In genomic region chr9:66616858-66617257, GRCm38 (mm10) we compare ENCODE assay signal across 14 mouse cellular contexts. TPM values are rescaled to one million over a fixed set of nuclear protein-coding genes. Genes with fewer than 3 reads are reported as not detected.
DNase-seq lines count a peak whose midpoint lies in the region; ATAC-seq lines count a peak whose summit lies in the region.
"Had no signal": no experiment of that assay in that cellular context is flagged by ENCODE, and none has a peak within 500 bp of the region (broad histone marks: within the 10 kb centered on the region; RNA-seq: fewer than 3 reads in every experiment).

No protein-coding gene starts in this region.

- intact Hi-C loops in left cerebral cortex, postnatal 36 days (cut with DNase I), result no loop called here

- no peak for DNase-seq in spleen, adult 18-20 months
- DNase-seq in cerebellum, postnatal 14 days, result no peak
- no peak for DNase-seq in left cerebral cortex, postnatal 36 days (ENCODE audit: low spot score in 2 of 2)
- DNase-seq: adrenal gland, postnatal 14 days; cerebellum, adult 11-12 months; cerebellum, adult 9-11 months; forebrain, postnatal 0 days; gastrocnemius, postnatal 14 days had no signal

- peak; percentile 5 for ATAC-seq in CD4-positive, CD25-positive, alpha-beta regulatory T cell, adult 4 months
- peak; percentile 60 for ATAC-seq in granulocyte monocyte progenitor cell, adult 5-6 weeks (replicated peaks; ENCODE audit: poor library complexity, severe bottlenecking)
- peak; percentile 54 for ATAC-seq in megakaryocyte, adult 5-6 weeks (ENCODE audit: poor library complexity, severe bottlenecking)
- ATAC-seq: activated CD4-positive, CD25-positive, alpha-beta regulatory T cell, adult 4 months; forebrain, embryonic 13.5 days; forebrain, postnatal 0 days; Patski had no signal

RNA-seq across cellular contexts. Expression of gene Usp3, which starts 23.9 kb away (rescaled TPM):
- 100 to 1,000 TPM; 121 to 156 TPM for polyA plus RNA-seq in CD4-positive, CD25-positive, alpha-beta regulatory T cell, adult 4 months (2017; shearing (Covaris generic))
- total RNA-seq in granulocyte monocyte progenitor cell, adult 5-6 weeks (2014; fragmentation: Nextera tagmentation), result 37.4 and 72.1 TPM in 2 replicates
- total RNA-seq in granulocyte monocyte progenitor cell, adult 5-6 weeks (2017), result 50.4 and 55.5 TPM in 2 replicates
- 86.9 and 97.6 TPM in 2 replicates for total RNA-seq in megakaryocyte, adult 5-6 weeks (2015)
- 68.1 and 75.5 TPM in 2 replicates for total RNA-seq in megakaryocyte, adult 5-6 weeks (2017)
- 10 to 100 TPM; 33.5 to 36.8 TPM for total RNA-seq in left cerebral cortex, postnatal 36 days (2021)

Comparison
In these comparisons a context has a peak if more than half of its experiments do, and no peak if none do; other contexts are left out.
1. ATAC-seq: peak in every context shown above with its lines; median percentile 60 in granulocyte monocyte progenitor cell, adult 5-6 weeks; 54 in megakaryocyte, adult 5-6 weeks; 5 in CD4-positive, CD25-positive, alpha-beta regulatory T cell, adult 4 months.